Mouse (Mus musculus) urinary bladder, postnatal 25 days (tissue): ENCODE results near the gene Zfp799.

Experiments
- DNase-seq: peaks from one replicate; pipeline ENCODE4 v3.0.0; 2022; ENCODE audit warnings: low spot score

The Zfp799 gene

GRCm38 (mm10) chr17:32787436-32788093, 42.5 kb downstream of the Zfp799 start:
- DNase-seq = no peak

DNA sequence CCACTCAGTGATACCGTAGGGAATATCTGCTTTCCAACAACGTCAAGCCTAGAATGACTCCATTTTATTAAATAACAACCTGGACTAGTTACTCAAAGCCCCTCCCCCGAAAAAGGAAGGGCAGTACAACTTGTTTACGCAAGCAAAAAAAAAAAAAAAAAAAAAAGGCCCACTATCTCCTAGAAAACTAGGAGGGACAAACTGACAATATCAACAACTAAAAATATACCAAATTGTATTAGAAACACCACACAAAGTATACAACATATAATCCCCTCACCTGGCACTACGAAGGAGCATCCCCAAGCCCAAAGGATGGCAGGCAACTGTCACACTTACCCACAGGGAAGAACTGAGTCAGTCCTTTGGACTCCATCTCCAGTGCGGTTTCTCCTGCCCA, 43.1 kb downstream of the Zfp799 start:
- no peak for DNase-seq

- no peak for DNase-seq
Measured at GRCm38 (mm10) chr17:32785656-32786055, 44.4 kb downstream of the Zfp799 start.

DNA sequence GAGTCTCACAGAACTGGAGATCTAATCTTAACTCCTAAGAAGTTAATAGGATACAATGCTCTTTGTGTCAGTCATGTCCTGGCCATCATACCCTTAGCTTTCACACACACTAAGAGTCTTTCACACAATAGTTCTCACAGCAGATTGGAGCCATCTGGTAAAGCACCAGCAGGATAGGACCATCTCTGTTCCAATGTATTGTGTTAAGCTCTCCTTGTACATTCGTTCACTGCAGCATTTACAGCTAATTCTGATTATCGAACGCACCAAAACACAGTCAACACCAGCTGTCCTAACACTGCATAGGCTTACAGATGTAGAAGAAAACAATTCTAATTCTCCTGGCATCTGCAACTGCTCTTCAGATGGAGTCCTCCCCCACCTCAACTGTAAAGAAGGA, 52.5 kb downstream of the Zfp799 start:
- no peak for DNase-seq

DNA sequence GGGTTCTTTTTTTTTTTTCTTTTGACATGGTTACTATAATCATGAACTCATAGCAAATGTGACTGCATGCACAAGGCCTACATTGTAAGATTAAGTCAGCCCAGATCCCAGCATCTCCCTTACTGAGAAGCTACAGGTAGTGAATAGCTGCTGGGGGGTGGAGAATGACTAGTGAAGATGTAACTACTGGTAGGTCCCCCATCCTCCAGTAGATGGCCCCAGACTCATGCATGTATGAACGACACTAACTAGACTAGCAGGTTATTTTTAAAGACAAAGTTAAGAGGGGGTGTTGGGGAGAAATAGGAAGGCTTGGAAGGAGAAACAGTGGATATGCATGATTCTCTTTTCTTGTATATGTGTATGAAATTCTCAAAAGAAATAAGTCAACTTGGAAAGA, 58.8 kb downstream of the Zfp799 start:
- DNase-seq = no peak

GRCm38 (mm10) chr17:32766422-32766821, 63.6 kb downstream of the Zfp799 start:
- no peak for DNase-seq
